Mouse (Mus musculus): ENCODE data around the gene Sgms1. TPM values are rescaled to one million over a fixed set of nuclear protein-coding genes. Genes with fewer than 3 reads are reported as not detected.
"Not testable (repeated sequence)": the region's sequence is repeated elsewhere in the genome, so short reads cannot be mapped to it uniquely, and the experiment has no call there.

Sgms1 gene
- total RNA-seq, 2 experiments from 2014 or later = 34.3 to 50.0 TPM

DNA sequence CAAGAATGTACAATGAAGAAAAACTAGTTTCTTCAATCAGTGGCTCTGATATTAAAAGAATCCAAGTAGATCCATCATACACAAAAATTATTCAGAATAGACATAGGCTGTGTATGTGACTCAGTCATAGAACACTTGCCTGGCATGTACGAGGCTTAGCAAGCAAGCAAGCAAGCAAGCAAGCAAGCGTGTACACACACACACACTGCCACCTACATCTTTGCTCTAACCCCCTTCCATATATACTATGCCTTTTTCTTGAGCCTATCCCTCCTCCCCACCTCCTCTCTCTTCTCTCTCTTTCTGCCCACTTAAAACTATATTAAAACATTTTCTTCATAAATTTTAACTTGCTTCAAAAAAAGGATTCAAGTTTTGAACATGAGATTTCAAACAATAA, 54.8 kb downstream of the Sgms1 start:
- intact Hi-C loops (cut with DNase I) = no loop called here
- no peak for DNase-seq (ENCODE audit: low spot score in 2 of 2)

GRCm38 (mm10) chr19:32333544-32333943, 56.0 kb downstream of the Sgms1 start:
- intact Hi-C loops (cut with DNase I) = no loop called here
- no peak for DNase-seq (ENCODE audit: low spot score in 2 of 2)

- intact Hi-C loops (cut with DNase I) = no loop called here
- DNase-seq (ENCODE audit: low spot score in 2 of 2) = no peak
Observed at GRCm38 (mm10) chr19:32332779-32333460, 56.6 kb downstream of the Sgms1 start.

GRCm38 (mm10) chr19:32330231-32330630, 59.3 kb downstream of the Sgms1 start:
- intact Hi-C loops (cut with DNase I) = no loop called here
- DNase-seq (ENCODE audit: low spot score in 2 of 2) = no peak

DNA sequence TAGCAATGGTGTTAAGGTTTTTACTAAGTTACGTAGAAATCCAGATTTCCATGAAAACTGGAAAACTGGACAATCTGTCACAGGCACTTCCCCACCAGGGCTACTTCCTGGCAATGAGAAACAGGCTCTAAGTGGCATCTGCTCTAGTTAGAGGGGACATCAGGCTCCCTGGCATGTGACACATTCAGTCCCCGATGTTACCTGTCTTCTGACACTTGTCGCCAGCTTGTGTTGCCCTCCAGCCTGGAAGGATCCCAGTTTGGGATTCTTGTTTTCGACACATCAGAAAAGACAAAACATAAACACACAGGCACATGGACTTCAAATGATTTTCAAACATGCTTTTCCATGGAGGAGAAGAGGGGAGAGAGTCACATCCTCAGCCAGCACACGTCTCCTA, 60.0 kb downstream of the Sgms1 start:
- intact Hi-C loops (cut with DNase I) = no loop called here
- DNase-seq (ENCODE audit: low spot score in 2 of 2) = no peak

DNA sequence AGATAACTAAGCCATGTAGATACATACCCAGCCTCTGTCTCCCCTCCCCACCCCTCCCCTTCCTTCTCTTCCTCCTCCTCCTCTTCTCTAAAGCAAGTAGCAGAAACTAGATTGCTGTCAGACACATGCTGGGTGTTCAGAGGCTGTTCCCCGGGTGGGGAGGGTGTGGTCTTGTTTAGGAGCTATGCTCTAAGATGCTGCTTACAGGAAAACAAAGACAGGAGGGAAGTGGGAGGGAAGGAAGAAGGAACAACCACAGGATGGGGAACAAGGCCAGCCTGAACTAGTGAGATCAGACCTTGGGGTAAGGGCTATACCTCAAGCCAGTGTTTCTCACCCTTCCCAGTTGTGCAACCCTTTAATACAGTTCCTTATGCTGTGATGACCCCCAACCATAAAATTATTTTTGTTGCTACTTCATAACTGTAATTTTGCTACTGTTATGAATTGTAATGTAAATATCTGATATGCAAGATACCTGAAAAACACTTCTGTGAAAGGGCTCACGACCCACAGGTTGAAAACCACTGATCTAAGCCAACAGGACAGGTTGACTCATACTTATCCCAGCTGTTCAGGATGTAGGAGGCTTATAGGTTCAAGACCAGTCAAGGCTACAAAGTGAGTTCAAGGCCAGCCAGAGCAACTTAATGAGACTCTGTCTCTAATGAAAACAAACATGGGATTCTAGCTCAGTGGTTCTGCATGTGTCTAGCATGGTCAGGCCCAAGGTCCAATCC, 61.3 kb downstream of the Sgms1 start:
- intact Hi-C loops (cut with DNase I) = no loop called here
- no peak for DNase-seq (ENCODE audit: low spot score in 2 of 2)

DNA sequence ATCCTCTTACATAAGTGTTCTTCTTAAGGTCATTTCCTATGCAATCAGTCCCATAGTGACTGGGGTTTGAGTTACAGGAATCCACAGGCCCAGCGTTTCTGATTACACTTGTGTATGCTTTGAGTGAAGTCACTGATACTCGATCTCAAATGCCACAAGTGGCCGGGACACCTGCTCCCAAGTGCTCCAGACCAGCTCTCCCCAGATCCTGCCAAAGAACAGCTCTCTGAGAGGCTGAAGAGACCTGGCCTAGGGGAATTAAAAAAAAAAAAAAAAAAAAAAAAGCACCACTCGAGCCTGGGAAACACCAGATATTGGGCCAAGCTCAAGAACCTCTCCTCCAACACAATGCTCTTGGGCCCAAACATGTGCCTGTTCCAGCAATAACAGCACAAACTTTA, 62.9 kb downstream of the Sgms1 start:
- no peak for DNase-seq (ENCODE audit: low spot score in 2 of 2)
- intact Hi-C loops (cut with DNase I) = no loop called here

GRCm38 (mm10) chr19:32326156-32326555, 63.4 kb downstream of the Sgms1 start:
- intact Hi-C loops (cut with DNase I) = no loop called here

GRCm38 (mm10) chr19:32325100-32325768, 64.3 kb downstream of the Sgms1 start:
- DNase-seq (ENCODE audit: low spot score in 2 of 2) = no peak
- intact Hi-C loops (cut with DNase I) = no loop called here

More at GRCm38 (mm10) chr19:32326156-32326555, 63.4 kb downstream of the Sgms1 start:
- no peak for DNase-seq (ENCODE audit: low spot score in 2 of 2)

GRCm38 (mm10) chr19:32324550-32324949, 65.0 kb downstream of the Sgms1 start:
- DNase-seq (ENCODE audit: low spot score in 2 of 2) = no peak
- intact Hi-C loops (cut with DNase I) = loop anchor here (5.0 kb wide), 1 partner anchor 63 kb away; the partner anchor contains the start of gene Sgms1

DNA sequence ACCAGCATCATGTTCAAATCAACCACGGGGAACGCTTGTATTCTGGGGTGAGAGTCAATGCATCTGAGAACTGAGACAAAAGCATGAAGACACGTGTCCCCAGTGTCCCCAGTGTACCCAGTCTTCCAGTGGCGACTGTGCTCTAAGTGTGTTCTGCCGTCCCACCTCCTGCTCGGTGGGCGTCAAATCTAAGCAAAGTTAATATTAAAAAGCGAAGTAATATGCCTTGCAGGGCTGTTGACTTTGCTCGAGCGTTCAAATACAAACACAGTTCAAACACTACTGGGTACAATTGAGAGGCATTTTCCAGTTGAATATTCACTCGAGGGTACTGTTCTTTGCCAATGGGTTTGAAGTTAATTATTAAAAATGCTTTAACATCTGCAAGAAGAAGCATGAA, 66.4 kb downstream of the Sgms1 start:
- intact Hi-C loops (cut with DNase I) = loop anchor here (5.0 kb wide), 1 partner anchor 64 kb away; the partner anchor contains the start of gene Sgms1

DNA sequence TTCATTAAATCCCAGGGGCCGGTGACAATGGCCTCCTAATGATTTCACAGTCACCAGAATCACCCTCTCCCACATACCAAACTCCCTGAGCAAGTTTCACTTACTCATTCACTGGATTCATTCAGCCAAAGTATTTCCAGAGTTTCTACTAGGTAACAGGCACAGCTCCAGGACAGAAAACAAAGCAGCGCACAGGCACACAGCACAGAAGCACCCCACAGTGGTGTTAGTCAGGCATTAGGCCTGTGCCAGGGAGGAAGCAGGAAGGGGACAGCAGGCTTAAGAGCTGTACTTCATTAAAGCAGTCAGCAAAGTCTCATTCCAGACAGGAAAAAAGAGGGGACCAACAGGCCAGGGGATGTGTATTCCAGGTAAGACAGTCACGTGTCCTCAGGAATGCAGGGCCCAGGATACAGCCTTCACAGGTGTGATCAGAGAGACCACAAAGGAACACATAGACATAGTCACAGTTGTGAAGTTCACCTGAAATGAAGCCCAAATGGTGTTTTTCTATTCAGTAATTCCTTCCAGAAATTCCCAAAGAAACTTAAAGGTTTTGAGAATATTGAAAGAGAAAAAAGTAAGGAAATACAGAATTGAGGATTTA, 67.0 kb downstream of the Sgms1 start:
- intact Hi-C loops (cut with DNase I) = loop anchor here (5.0 kb wide), 1 partner anchor 65 kb away; the partner anchor contains the start of gene Sgms1
- DNase-seq (ENCODE audit: low spot score in 2 of 2) = peak; percentile 35 to 71

More for the DNA sequence above, 66.4 kb downstream of the Sgms1 start:
- DNase-seq (ENCODE audit: low spot score in 2 of 2) = no peak

- DNase-seq (ENCODE audit: low spot score in 2 of 2) = peak in 1 of 2 experiments; percentile 42
- intact Hi-C loops (cut with DNase I) = loop anchor here (5.0 kb wide), 1 partner anchor 67 kb away; the partner anchor contains the start of gene Sgms1
Observed at GRCm38 (mm10) chr19:32320366-32320666, 69.2 kb downstream of the Sgms1 start.

GRCm38 (mm10) chr19:32319531-32320365, 69.8 kb downstream of the Sgms1 start:
- intact Hi-C loops (cut with DNase I) = loop anchor here (5.0 kb wide), 1 partner anchor 68 kb away; the partner anchor contains the start of gene Sgms1
- DNase-seq (ENCODE audit: low spot score in 2 of 2) = no peak

- DNase-seq (ENCODE audit: low spot score in 2 of 2) = no peak
- intact Hi-C loops (cut with DNase I) = no loop called here
Observed at GRCm38 (mm10) chr19:32319057-32319456, 70.5 kb downstream of the Sgms1 start.

DNA sequence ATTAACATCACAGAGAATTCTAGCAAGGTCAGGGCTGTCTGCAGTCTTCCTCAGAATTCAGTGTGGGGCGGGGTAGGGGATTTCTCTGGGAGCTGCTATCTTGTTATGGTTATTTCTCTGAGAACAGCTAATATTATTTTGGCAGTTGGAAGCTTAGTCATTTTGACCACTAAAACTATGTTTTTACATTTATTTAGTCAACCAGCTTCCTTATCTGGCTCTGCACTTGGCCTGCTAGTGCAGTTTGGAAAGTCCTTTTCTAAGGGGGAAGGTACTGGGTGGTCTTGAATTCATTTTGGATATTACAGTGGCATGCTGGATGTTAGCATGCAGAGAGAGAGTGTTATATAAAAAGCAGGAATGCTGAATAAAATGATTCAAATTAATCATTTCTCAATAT, 72.2 kb downstream of the Sgms1 start:
- DNase-seq (ENCODE audit: low spot score in 2 of 2) = not testable (repeated sequence)

DNA sequence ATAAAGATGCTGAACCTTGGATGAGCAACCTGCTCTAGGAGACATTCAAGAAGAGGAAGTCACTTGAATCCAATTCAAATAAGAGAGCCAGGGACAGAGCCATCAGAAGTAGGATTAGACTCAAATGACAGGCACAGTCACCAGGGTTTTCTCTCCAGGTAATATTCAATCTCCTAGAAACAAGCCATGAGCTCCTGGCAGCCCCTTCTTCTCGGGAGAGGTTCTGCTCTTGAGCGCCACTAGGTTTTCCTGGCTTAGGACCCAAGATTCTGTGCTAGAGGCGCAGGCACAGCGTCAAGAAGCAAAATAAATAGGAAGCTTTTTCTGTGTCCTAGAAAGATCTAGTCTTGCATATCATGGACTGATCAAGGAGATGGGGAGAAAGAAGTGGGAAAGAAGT, 76.2 kb downstream of the Sgms1 start:
- no peak for DNase-seq (ENCODE audit: low spot score in 2 of 2)
- intact Hi-C loops (cut with DNase I) = no loop called here

More for the DNA sequence above, 72.2 kb downstream of the Sgms1 start:
- intact Hi-C loops (cut with DNase I) = not testable (repeated sequence)

GRCm38 (mm10) chr19:32311762-32312161, 77.8 kb downstream of the Sgms1 start:
- intact Hi-C loops (cut with DNase I) = no loop called here
- no peak for DNase-seq (ENCODE audit: low spot score in 2 of 2)

- no peak for DNase-seq (ENCODE audit: low spot score in 2 of 2)
- intact Hi-C loops (cut with DNase I) = no loop called here
Observed at GRCm38 (mm10) chr19:32311063-32311462, 78.5 kb downstream of the Sgms1 start.

All from left cerebral cortex, postnatal 14 days (tissue).